Mouse (Mus musculus) embryonic fibroblast, embryonic 13.5 days (primary cell): ENCODE measurements around the gene Sdsl.

Source experiments
- CTCF ChIP-seq: IDR thresholded peaks from 2 replicates; pipeline ENCODE4 v1.5.1; 2011; ENCODE audit warnings: mild to moderate bottlenecking, control low read depth, low read length, moderate library complexity, borderline replicate concordance; ENCODE audit not compliant: insufficient read depth
- POLR2A ChIP-seq: IDR thresholded peaks from 2 replicates; pipeline ENCODE4 v1.6.1; 2011; ENCODE audit warnings: low read depth, mild to moderate bottlenecking, control low read depth, low read length, moderate library complexity

DNA sequence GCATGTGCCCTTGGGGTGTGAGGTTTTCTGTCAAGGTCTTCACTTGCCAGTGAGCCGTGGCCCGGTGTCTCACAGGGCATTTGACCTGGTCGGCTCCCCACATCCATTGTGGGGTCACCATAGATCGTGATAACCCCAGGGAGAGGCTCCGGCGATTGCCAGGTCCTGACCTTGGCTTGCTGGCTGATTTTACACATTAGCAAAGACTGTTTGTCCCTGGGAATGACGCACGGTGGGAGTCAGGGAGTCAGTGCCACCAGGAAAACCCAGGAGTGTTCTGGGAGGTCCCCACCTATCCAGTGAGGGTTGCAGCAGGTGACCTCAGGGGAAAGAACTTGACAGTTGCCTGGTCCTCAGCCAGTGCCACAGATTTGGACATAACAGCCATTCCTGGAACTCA, at the start of gene Sdsl:
- TF ChIP-seq CTCF (no peak), POLR2A (no peak)
